Mouse (Mus musculus) midbrain, embryonic 11.5 days (tissue): ENCODE results near the gene Alpl. TPM values are rescaled to one million over a fixed set of nuclear protein-coding genes. Genes with fewer than 3 reads are reported as not detected.
A peak's percentile ranks its signal among the peaks of the same experiment; 100 is the strongest.

Source experiments
- ATAC-seq: fragments of 200-750 bp; cut with Nextera tagmentation; 2 replicates; pipeline ENCODE4 v1.8.0; 2017; ENCODE audit warnings: moderate TSS enrichment, moderate library complexity; ENCODE audit not compliant: low FRiP score
- DNase-seq: peaks from one replicate; pipeline ENCODE4 v3.0.0; 2015; ENCODE audit warnings: low spot score; ENCODE audit errors: missing footprints
- H3K27ac ChIP-seq: fragments of 300-500 bp; sonication (generic); 2 replicates; pipeline ENCODE4 v1.5.1; 2014; ENCODE audit warnings: low read depth, low read length
- H3K27me3 ChIP-seq: fragments of 300-500 bp; sonication (generic); 2 replicates; pipeline ENCODE4 v1.6.1; 2014; ENCODE audit warnings: mild to moderate bottlenecking, low read length, moderate library complexity, mixed read lengths; ENCODE audit not compliant: control insufficient read depth, insufficient read depth
- H3K36me3 ChIP-seq: fragments of 300-500 bp; sonication (generic); 2 replicates; pipeline ENCODE4 v1.6.1; 2014; ENCODE audit warnings: mild to moderate bottlenecking, low read length, moderate library complexity, mixed read lengths; ENCODE audit not compliant: control insufficient read depth, insufficient read depth
- H3K4me1 ChIP-seq: fragments of 300-500 bp; sonication (generic); 2 replicates; pipeline ENCODE4 v1.6.1; 2014; ENCODE audit warnings: low read length; ENCODE audit not compliant: control insufficient read depth, insufficient read depth
- H3K4me2 ChIP-seq: fragments of 300-500 bp; sonication (generic); 2 replicates; pipeline ENCODE4 v1.6.1; 2014; ENCODE audit warnings: mild to moderate bottlenecking, moderate library complexity
- H3K4me3 ChIP-seq: fragments of 300-500 bp; sonication (generic); 2 replicates; pipeline ENCODE4 v1.5.1; 2014; ENCODE audit warnings: low read depth, low read length
- H3K9ac ChIP-seq: fragments of 300-500 bp; sonication (generic); 2 replicates; pipeline ENCODE4 v1.6.1; 2014; ENCODE audit warnings: low read length
- H3K9me3 ChIP-seq: fragments of 300-500 bp; sonication (generic); 2 replicates; pipeline ENCODE4 v1.6.1; 2016; ENCODE audit warnings: low read length; ENCODE audit not compliant: control insufficient read depth
- WGBS: fragments of 180-500 bp; shearing (Covaris S2); extraction: QIAGEN DNeasy Blood & Tissue Kit; methylation state at CpG from one replicate; pipeline ENCODE4 v1.1.7; 2014; 5-methylcytosine and 5-hydroxymethylcytosine counted together
- polyA plus RNA-seq: library from polyadenylated mRNA; unstranded; fragments of >200 nt; fragmentation: Nextera tagmentation; extraction: Ambion mirVana; gene quantifications from 2 replicates; pipeline ENCODE4 v1.2.1, GENCODE M21; 2014

The Alpl gene
- polyA plus RNA-seq, 1 experiment from 2014 or later, result 23.7 TPM

GRCm38 (mm10) chr4:137724212-137724611 is 72.0 kb downstream of the Alpl start:
- Histone ChIP-seq H3K4me3 (no peak overlapping the region), H3K27me3 (peaks cover 4% of the 10 kb centered on the region; the same call in 1 of the 2 replicates), H3K9me3 (no peaks in the 10 kb centered on the region), H3K9ac (no peak overlapping the region; the same call in 1 of the 2 replicates), H3K36me3 (no peaks in the 10 kb centered on the region), H3K27ac (no peak overlapping the region), H3K4me2 (peak overlapping the region; percentile 33; the same call in 1 of the 2 replicates), H3K4me1 (peaks cover 27% of the 10 kb centered on the region)
- no peak for DNase-seq
- WGBS, result 37% methylated on average over 11 of the region's 11 CpGs
- ATAC-seq, result no peak

GRCm38 (mm10) chr4:137723527-137723926 is 72.7 kb downstream of the Alpl start:
- Histone ChIP-seq H3K9ac (peak overlapping the region; percentile 28; the same call in 1 of the 2 replicates), H3K27me3 (no peaks in the 10 kb centered on the region; the same call in 1 of the 2 replicates), H3K36me3 (no peaks in the 10 kb centered on the region), H3K4me1 (peaks cover 27% of the 10 kb centered on the region), H3K9me3 (no peaks in the 10 kb centered on the region), H3K27ac (no peak overlapping the region), H3K4me3 (peak overlapping the region; percentile 11), H3K4me2 (peak overlapping the region; percentile 33)
- ATAC-seq (no peak), DNase-seq (no peak)
- WGBS, result 42% methylated on average over 25 of the region's 25 CpGs

- no peak overlapping the region for H3K27ac ChIP-seq
- ATAC-seq, result no peak
- no peaks in the 10 kb centered on the region for H3K9me3 ChIP-seq
- H3K4me3 ChIP-seq, result no peak overlapping the region
- H3K4me1 ChIP-seq, result peaks cover 20% of the 10 kb centered on the region
- no peak overlapping the region for H3K4me2 ChIP-seq
- no peaks in the 10 kb centered on the region; the same call in 1 of the 2 replicates for H3K27me3 ChIP-seq
- peak; percentile 100 for DNase-seq
- WGBS, result 28% methylated on average over 12 of the region's 12 CpGs
- no peaks in the 10 kb centered on the region for H3K36me3 ChIP-seq
- 0 out of 2 replicates have a peak overlapping the region, but pooled peaks have one; percentile 28 for H3K9ac ChIP-seq
Observed at GRCm38 (mm10) chr4:137722692-137723427, 73.3 kb downstream of the Alpl start.

- Histone ChIP-seq H3K9ac (no peak overlapping the region), H3K4me2 (no peak overlapping the region), H3K27me3 (no peaks in the 10 kb centered on the region; the same call in 1 of the 2 replicates), H3K36me3 (no peaks in the 10 kb centered on the region), H3K27ac (no peak overlapping the region), H3K9me3 (no peaks in the 10 kb centered on the region), H3K4me3 (no peak overlapping the region), H3K4me1 (peaks cover 14% of the 10 kb centered on the region)
- WGBS, result 88% methylated on average over 3 of the region's 3 CpGs
- ATAC-seq, result no peak
- no peak for DNase-seq
Observed at GRCm38 (mm10) chr4:137722230-137722629, 74.0 kb downstream of the Alpl start.

- H3K27ac ChIP-seq, result no peak overlapping the region
- no peaks in the 10 kb centered on the region for H3K36me3 ChIP-seq
- H3K9ac ChIP-seq, result no peak overlapping the region
- WGBS, result 86% methylated on average over 15 of the region's 15 CpGs
- H3K4me3 ChIP-seq, result no peak overlapping the region
- ATAC-seq (no peak), DNase-seq (no peak)
- no peak overlapping the region for H3K4me2 ChIP-seq
- no peaks in the 10 kb centered on the region for H3K9me3 ChIP-seq
- H3K27me3 ChIP-seq, result no peaks in the 10 kb centered on the region; the same call in 1 of the 2 replicates
- H3K4me1 ChIP-seq, result peaks cover 12% of the 10 kb centered on the region
Observed at GRCm38 (mm10) chr4:137721563-137721962, 74.6 kb downstream of the Alpl start.

GRCm38 (mm10) chr4:137719378-137720077 is 76.7 kb downstream of the Alpl start:
- no peaks in the 10 kb centered on the region; the same call in 1 of the 2 replicates for H3K27me3 ChIP-seq
- H3K4me1 ChIP-seq, result peaks cover 12% of the 10 kb centered on the region
- H3K36me3 ChIP-seq, result no peaks in the 10 kb centered on the region
- H3K4me2 ChIP-seq, result peak overlapping the region; percentile 9; the same call in 1 of the 2 replicates
- DNase-seq, result no peak
- no peaks in the 10 kb centered on the region for H3K9me3 ChIP-seq
- H3K27ac ChIP-seq, result peak overlapping the region; percentile 35; the same call in 1 of the 2 replicates
- peak; percentile 19; the same call in 1 of the 2 replicates for ATAC-seq
- H3K9ac ChIP-seq, result peak overlapping the region; percentile 47
- WGBS, result 37% methylated on average over 15 of the region's 15 CpGs
- no peak overlapping the region for H3K4me3 ChIP-seq

GRCm38 (mm10) chr4:137717671-137718070 is 78.5 kb downstream of the Alpl start:
- ATAC-seq (no peak), DNase-seq (no peak)
- H3K36me3 ChIP-seq, result no peaks in the 10 kb centered on the region
- no peak overlapping the region for H3K9ac ChIP-seq
- H3K4me3 ChIP-seq, result no peak overlapping the region
- H3K27ac ChIP-seq, result no peak overlapping the region
- H3K9me3 ChIP-seq, result no peaks in the 10 kb centered on the region
- no peaks in the 10 kb centered on the region; the same call in 1 of the 2 replicates for H3K27me3 ChIP-seq
- WGBS, result 73% methylated on average over 15 of the region's 15 CpGs
- H3K4me2 ChIP-seq, result no peak overlapping the region
- H3K4me1 ChIP-seq, result peaks cover 12% of the 10 kb centered on the region

- Histone ChIP-seq H3K4me1 (peaks cover 12% of the 10 kb centered on the region), H3K4me3 (no peak overlapping the region), H3K9me3 (no peaks in the 10 kb centered on the region), H3K36me3 (no peaks in the 10 kb centered on the region), H3K27me3 (no peaks in the 10 kb centered on the region; the same call in 1 of the 2 replicates), H3K27ac (no peak overlapping the region), H3K9ac (no peak overlapping the region), H3K4me2 (no peak overlapping the region)
- ATAC-seq (no peak), DNase-seq (no peak)
- 52% methylated on average over 7 of the region's 7 CpGs for WGBS
Observed at GRCm38 (mm10) chr4:137717005-137717404, 79.2 kb downstream of the Alpl start.
